Mouse (Mus musculus) limb, embryonic 13.5 days (tissue): ENCODE measurements around the gene Tfrc. TPM values are rescaled to one million over a fixed set of nuclear protein-coding genes. Genes with fewer than 3 reads are reported as not detected.

Experiments used
- ATAC-seq: fragments of 200-750 bp; cut with Nextera tagmentation; 2 replicates; pipeline ENCODE4 v1.8.0; 2017; ENCODE audit warnings: low read depth, moderate number of reproducible peaks, moderate TSS enrichment; ENCODE audit not compliant: low FRiP score
- H3K27ac ChIP-seq: fragments of 300-500 bp; sonication (generic); 2 replicates; pipeline ENCODE4 v1.5.1; 2015; ENCODE audit warnings: inconsistent platforms, mild to moderate bottlenecking, moderate library complexity
- H3K27me3 ChIP-seq: fragments of 300-500 bp; sonication (generic); 2 replicates; pipeline ENCODE4 v1.6.1; 2015; ENCODE audit warnings: mild to moderate bottlenecking, inconsistent platforms
- H3K36me3 ChIP-seq: fragments of 300-500 bp; sonication (generic); 2 replicates; pipeline ENCODE4 v1.6.1; 2015; ENCODE audit warnings: inconsistent platforms, mild to moderate bottlenecking, moderate library complexity
- H3K4me1 ChIP-seq: fragments of 300-500 bp; sonication (generic); 2 replicates; pipeline ENCODE4 v1.6.1; 2015; ENCODE audit warnings: inconsistent platforms
- H3K4me2 ChIP-seq: fragments of 300-500 bp; sonication (generic); replicated peaks from 2 replicates; pipeline ENCODE4 v1.6.1; 2015; ENCODE audit warnings: inconsistent platforms, mild to moderate bottlenecking, moderate library complexity
- H3K4me3 ChIP-seq: fragments of 300-500 bp; sonication (generic); 2 replicates; pipeline ENCODE4 v1.5.1; 2015; ENCODE audit warnings: moderate library complexity, mild to moderate bottlenecking, inconsistent platforms
- H3K9ac ChIP-seq: fragments of 300-500 bp; sonication (generic); 2 replicates; pipeline ENCODE4 v1.6.1; 2015; ENCODE audit warnings: mild to moderate bottlenecking, inconsistent platforms
- H3K9me3 ChIP-seq: fragments of 300-500 bp; sonication (generic); 2 replicates; pipeline ENCODE4 v1.6.1; 2016; ENCODE audit warnings: inconsistent platforms
- WGBS: fragments of 180-500 bp; shearing (Covaris S2); methylation state at CpG from one replicate; pipeline ENCODE4 v1.1.7; 2015; 5-methylcytosine and 5-hydroxymethylcytosine counted together
- polyA plus RNA-seq: library from polyadenylated mRNA; unstranded; fragments of >200 nt; fragmentation: Nextera tagmentation; extraction: Ambion mirVana; gene quantifications from 2 replicates; pipeline ENCODE4 v1.2.1, GENCODE M21; 2015

Tfrc gene
- polyA plus RNA-seq, 1 experiment from 2014 or later, result 24.2 TPM

DNA sequence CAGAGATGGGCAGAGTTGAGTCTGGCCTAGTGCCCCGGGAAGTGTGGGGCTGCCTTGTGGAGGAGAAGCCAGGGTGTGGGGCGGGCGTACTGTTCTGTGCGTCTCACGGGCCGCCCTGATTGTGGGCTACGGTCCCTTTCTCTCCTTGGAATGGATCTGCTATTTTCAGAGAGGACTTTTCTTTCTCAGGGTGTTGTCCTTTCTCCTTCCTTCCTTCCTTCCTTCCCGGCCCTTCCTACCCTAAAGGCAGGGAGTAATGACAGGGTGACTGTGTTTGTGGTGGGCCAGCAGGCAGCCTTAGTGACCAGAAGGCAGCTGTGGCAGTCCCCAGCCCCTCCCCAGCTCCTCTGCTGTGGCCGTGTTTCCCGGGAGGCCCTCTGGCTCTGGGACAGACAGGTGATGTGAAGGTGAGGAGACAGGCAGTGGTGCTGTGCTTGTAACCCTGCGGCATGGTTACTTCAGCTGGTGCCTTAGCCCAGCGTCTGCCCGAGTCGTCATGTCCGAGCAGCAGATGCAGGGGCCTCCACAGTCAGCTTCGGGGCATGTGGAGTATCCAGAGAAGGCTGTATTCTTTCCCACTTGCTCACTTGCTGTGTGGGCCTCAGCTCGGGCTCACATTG lies 65.5 kb downstream of the Tfrc start:
- Histone ChIP-seq H3K27me3 (no peaks in the 10 kb centered on the region), H3K27ac (no peak overlapping the region), H3K36me3 (peaks cover 94% of the 10 kb centered on the region), H3K4me1 (no peaks in the 10 kb centered on the region), H3K9ac (no peak overlapping the region), H3K9me3 (no peaks in the 10 kb centered on the region), H3K4me2 (no peak overlapping the region), H3K4me3 (no peak overlapping the region)
- no peak for ATAC-seq
- WGBS, result 90% methylated on average over 17 of the region's 17 CpGs

DNA sequence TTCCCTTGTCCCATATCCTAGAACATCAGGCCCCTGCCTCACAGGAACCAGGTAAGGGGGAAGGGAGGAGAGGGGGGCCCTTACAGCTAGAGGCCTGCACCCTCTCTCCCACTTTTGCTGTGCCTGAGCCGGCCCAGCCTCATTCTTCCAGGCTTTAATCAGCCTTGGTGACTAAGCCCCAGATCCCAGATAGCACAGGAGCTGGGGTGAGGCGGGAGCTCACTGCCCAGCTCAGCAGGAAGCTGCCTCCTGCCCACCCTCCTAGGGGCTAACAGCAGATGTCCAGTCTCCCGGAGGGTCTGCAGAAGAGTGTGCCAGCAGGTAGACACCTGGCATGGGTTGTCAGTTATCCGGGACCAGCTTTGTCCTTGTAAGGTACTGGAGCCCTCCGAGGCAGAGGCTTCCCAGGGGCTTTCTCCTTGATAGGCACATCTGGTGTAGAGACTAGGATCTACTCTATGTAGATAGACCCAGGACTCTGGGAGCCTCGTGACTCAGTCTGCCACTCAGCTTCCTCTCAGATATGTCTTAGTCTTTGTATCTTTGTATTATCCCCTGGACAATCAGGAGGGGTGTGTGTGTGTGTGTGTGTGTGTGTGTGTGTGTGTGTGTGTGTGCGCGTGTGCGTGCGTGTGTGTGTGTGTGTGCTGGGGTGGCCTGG lies 68.5 kb downstream of the Tfrc start:
- Histone ChIP-seq H3K9ac (no peak overlapping the region), H3K4me2 (no peak overlapping the region), H3K36me3 (peaks cover 89% of the 10 kb centered on the region), H3K4me1 (no peaks in the 10 kb centered on the region), H3K27me3 (no peaks in the 10 kb centered on the region), H3K27ac (no peak overlapping the region), H3K4me3 (no peak overlapping the region), H3K9me3 (no peaks in the 10 kb centered on the region)
- no peak for ATAC-seq
- 82% methylated on average over 10 of the region's 10 CpGs for WGBS

DNA sequence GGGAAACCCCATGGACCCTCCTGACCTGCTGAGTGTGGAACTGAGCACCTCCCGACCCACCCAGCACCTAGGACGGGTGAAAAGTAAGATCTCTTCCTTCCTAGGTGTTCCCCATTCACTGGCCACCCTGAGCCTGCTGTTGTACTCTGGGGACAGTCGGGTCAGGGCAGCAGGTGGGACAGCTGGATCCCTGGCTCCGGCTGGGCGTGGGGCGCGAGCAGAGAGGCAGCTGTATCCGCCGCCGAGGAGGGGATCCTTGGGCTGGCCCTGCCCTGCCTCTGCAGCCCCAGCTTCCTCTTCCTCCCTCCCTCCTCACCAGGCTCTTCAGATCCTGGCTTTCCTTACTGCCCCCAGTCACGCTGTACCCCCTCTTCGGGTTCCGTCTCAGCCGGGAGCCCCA lies 69.2 kb downstream of the Tfrc start:
- no peak for ATAC-seq
- no peak overlapping the region for H3K4me3 ChIP-seq
- H3K9me3 ChIP-seq, result no peaks in the 10 kb centered on the region
- H3K4me2 ChIP-seq, result no peak overlapping the region
- H3K27ac ChIP-seq, result no peak overlapping the region
- H3K4me1 ChIP-seq, result no peaks in the 10 kb centered on the region
- no peaks in the 10 kb centered on the region for H3K27me3 ChIP-seq
- 81% methylated on average over 14 of the region's 14 CpGs for WGBS
- H3K9ac ChIP-seq, result no peak overlapping the region
- H3K36me3 ChIP-seq, result peaks cover 86% of the 10 kb centered on the region

DNA sequence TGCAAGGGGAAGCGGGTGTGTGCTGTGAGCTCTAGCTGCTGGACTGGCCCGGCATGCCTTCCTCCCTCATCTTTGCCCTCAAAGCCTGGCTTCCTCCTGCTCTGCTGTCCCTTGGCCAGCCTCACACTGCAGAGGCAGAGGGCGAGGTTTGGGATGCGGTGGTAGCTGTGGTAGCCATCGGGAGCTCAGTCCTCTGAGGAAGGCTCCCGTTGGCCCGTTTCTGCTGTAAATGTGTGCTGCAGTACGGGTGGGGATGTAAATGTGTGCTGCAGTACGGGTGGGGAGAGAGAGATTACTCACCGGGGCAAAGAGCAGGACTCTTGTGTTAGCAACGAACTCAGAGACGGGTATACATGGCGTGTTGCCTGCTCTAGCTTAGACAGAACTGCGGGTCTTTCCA lies 70.1 kb downstream of the Tfrc start:
- no peaks in the 10 kb centered on the region for H3K4me1 ChIP-seq
- no peak overlapping the region for H3K4me2 ChIP-seq
- no peaks in the 10 kb centered on the region for H3K27me3 ChIP-seq
- ATAC-seq, result no peak
- no peaks in the 10 kb centered on the region for H3K9me3 ChIP-seq
- no peak overlapping the region for H3K27ac ChIP-seq
- WGBS, result 84% methylated on average over 14 of the region's 14 CpGs
- H3K4me3 ChIP-seq, result no peak overlapping the region
- H3K9ac ChIP-seq, result no peak overlapping the region
- H3K36me3 ChIP-seq, result peaks cover 87% of the 10 kb centered on the region

DNA sequence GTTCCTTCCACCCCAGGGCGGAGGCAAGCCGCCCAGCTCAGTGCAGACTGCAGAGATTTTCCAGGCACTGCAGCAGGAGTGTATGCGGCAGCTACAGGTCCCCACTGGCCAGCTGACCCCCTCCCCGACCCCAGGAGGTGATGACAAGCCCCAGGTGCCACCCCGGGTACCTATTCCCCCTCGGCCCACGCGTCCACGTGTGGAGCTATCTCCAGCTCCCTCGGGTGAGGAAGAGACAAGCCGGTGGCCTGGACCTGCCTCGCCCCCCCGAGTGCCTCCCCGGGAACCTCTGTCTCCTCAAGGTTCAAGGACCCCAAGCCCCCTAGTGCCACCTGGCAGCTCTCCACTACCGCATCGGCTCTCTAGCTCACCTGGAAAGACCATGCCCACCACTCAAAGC lies 71.3 kb downstream of the Tfrc start:
- no peaks in the 10 kb centered on the region for H3K27me3 ChIP-seq
- no peak overlapping the region for H3K4me3 ChIP-seq
- H3K36me3 ChIP-seq, result peaks cover 75% of the 10 kb centered on the region
- no peaks in the 10 kb centered on the region for H3K4me1 ChIP-seq
- ATAC-seq, result no peak
- no peak overlapping the region for H3K4me2 ChIP-seq
- no peaks in the 10 kb centered on the region for H3K9me3 ChIP-seq
- no peak overlapping the region for H3K9ac ChIP-seq
- WGBS, result 91% methylated on average over 16 of the region's 16 CpGs
- no peak overlapping the region for H3K27ac ChIP-seq

DNA sequence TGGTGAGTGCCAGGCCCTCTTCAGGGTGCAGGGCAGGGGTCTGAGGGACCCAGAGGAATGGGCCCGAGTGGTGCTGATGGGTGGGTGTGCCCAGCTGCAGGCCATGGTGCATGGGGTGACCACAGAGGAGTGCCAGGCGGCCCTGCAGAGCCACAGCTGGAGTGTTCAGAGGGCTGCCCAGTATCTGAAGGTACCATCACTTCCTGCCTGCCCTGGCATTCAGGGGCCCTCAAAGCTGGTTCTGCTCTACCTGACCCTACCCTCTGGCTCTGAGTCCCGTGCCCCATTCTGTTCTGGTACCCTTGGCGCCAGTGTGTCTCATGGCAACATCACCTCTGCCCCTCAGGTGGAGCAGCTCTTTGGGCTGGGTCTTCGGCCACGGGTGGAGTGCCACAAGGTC lies 72.1 kb downstream of the Tfrc start:
- H3K4me1 ChIP-seq, result no peaks in the 10 kb centered on the region
- no peak overlapping the region; the same call in 1 of the 2 replicates for H3K9ac ChIP-seq
- no peak for ATAC-seq
- H3K4me2 ChIP-seq, result no peak overlapping the region
- WGBS, result 89% methylated on average over 6 of the region's 6 CpGs
- H3K4me3 ChIP-seq, result no peak overlapping the region
- no peaks in the 10 kb centered on the region for H3K9me3 ChIP-seq
- H3K36me3 ChIP-seq, result peaks cover 67% of the 10 kb centered on the region
- no peaks in the 10 kb centered on the region for H3K27me3 ChIP-seq
- H3K27ac ChIP-seq, result no peak overlapping the region

DNA sequence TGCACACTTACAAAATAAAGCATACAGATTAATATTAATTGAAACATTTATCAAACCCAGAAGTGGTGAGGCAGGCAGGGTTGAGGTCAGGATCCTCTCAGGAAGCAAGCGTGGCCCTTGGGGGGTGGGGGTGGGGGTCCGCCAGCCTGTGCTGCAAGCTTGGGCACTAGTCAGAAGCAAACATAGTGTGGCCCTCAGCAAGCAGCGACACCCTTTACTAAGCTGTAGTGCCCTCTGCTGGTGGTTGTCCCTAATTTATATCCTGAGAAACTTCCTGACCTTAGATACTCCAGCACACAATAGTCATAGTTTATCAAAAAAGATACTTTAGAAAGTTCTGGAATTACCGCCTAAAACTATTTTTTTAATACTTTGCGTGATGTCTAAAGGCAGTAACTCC lies 73.5 kb downstream of the Tfrc start:
- Histone ChIP-seq H3K36me3 (peaks cover 53% of the 10 kb centered on the region), H3K27me3 (no peaks in the 10 kb centered on the region), H3K27ac (no peak overlapping the region), H3K9ac (no peak overlapping the region), H3K9me3 (no peaks in the 10 kb centered on the region), H3K4me2 (no peak overlapping the region), H3K4me3 (no peak overlapping the region), H3K4me1 (no peaks in the 10 kb centered on the region)
- 35% methylated on average over 5 of the region's 5 CpGs for WGBS
- no peak for ATAC-seq

Other genes starting within 250 kb of the Tfrc start
- gene Tm4sf19, start 208.4 kb upstream of the Tfrc start, polyA plus RNA-seq, result not detected in 2 replicates
- gene Tctex1d2, start 189.2 kb upstream of the Tfrc start, polyA plus RNA-seq, result 25.5 and 29.5 TPM in 2 replicates
- 43.3 and 45.6 TPM in 2 replicates for gene Pcyt1a, start 178.0 kb upstream of the Tfrc start, polyA plus RNA-seq
- 0.46 and 0.56 TPM in 2 replicates for gene Slc51a, start 121.0 kb upstream of the Tfrc start, polyA plus RNA-seq
- gene Zdhhc19, start 112.7 kb upstream of the Tfrc start, polyA plus RNA-seq, result not detected in 2 replicates
- 12.2 and 12.8 TPM in 2 replicates for gene Tnk2, start 35.0 kb downstream of the Tfrc start, polyA plus RNA-seq
- not detected in 2 replicates for gene Muc4, start 127.0 kb downstream of the Tfrc start, polyA plus RNA-seq
- gene Muc20, start 188.5 kb downstream of the Tfrc start, polyA plus RNA-seq, result not detected in 2 replicates
- gene Smbd1, start 201.6 kb downstream of the Tfrc start, polyA plus RNA-seq, result not detected in 2 replicates